Mouse (Mus musculus) activated CD4-positive, CD25-positive, alpha-beta regulatory T cell (primary cell): ENCODE measurements around the gene Grtp1. TPM values are rescaled to one million over a fixed set of nuclear protein-coding genes. Genes with fewer than 3 reads are reported as not detected.

Source experiments
- polyA plus RNA-seq, 2 experiments: library from polyadenylated mRNA; unstranded; fragments of 100-300 nt; shearing (Covaris generic); gene quantifications; one replicate each; pipeline ENCODE4 v1.2.1; 2017

Gene Grtp1
- polyA plus RNA-seq = 1 to 10 TPM; 1.4 to 2.8 TPM

DNA sequence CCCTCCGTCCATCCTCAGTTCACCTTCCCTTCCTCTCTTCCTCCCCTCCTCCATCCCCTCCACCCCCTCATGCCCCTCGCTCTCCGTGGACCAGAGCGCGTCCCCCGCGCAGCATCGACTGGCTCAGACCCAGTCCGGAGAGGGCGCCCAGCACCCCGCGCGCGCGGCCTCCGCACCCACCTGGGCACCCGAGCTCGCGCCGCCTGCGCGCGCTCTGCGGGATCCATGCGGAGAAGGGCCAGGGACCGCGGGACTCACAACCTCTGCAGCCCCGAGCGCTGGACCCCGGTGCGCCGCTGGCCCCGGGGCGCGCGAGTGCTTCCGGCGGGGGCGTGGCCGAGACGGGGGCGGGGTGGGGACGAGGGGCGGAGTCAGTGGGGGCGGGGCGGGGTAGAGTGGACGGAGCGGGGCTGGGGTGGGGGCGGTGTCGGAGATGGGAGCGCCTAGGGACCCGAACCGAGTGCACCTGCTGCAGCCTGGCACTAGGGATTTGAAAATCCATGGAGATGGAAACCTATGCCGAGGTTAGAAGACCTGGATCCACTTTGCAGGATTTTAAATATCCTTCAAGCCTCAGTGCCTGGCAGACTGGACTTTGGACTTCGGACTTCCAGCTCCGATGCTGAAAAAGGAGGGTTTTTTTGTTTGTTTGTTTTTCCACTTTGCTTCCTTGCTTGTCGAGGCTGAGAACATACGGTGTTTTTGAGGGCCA, at the start of gene Grtp1:
TSS of gene Grtp1 (minus strand) at position 320 of the 712 bp plus-strand sequence.

DNA sequence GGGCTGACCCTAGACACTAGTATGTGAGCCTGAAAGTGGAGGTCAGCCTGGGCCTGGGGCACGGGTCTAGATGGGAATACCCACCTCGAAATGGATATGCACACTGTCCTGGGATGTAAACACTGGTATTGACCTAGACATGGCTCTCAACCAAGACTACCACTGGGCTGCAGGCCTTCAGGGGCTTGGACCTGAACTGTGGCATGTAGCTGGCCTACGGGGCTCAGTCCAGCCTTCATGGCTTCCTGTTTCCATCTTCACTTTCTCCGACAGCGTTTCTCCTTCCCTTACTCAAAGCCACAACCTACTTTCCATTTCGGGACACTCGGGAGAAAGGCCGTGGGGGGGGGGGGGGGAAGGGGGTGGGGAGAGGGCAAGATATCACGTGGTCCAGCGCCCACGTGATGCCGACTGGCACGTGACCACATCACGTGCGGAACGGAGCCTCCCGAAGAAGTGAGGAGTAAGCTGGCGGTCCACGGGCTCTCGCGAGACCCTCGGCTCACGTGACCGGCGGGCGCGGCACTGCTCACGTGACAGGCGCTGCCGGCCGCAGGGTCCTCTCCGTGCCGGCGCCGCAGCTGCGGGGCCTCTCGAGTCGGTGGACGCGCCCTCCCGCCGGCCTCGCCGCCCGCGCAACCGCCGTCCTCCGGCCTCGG, 41.6 kb downstream of the Grtp1 start, which contains the start of gene Lamp1:
TSS of gene Lamp1 (plus strand) at position 444 of the 659 bp plus-strand sequence.

Other genes with a start within 250 kb of the Grtp1 start
- under 1 TPM in 1 of 2 experiments, not detected in 1; 0.31 TPM for gene F7, start 174.6 kb downstream of the Grtp1 start, polyA plus RNA-seq
- gene F10, start 163.3 kb downstream of the Grtp1 start, polyA plus RNA-seq = under 1 TPM in 1 of 2 experiments, not detected in 1; 0.92 TPM
- 1 to 10 TPM; 1.1 to 2.6 TPM for gene Proz, start 139.7 kb downstream of the Grtp1 start, polyA plus RNA-seq
- 10 to 100 TPM; 34.3 to 36.7 TPM for gene Pcid2, start 95.2 kb downstream of the Grtp1 start, polyA plus RNA-seq
- gene Cul4a, start 95.0 kb downstream of the Grtp1 start, polyA plus RNA-seq = 10 to 100 TPM; 27.2 to 33.4 TPM
- gene Lamp1, start 41.5 kb downstream of the Grtp1 start, polyA plus RNA-seq = 100 to 1,000 TPM; 181 to 217 TPM
- gene Adprhl1, start 53.5 kb upstream of the Grtp1 start, polyA plus RNA-seq = 1 to 10 TPM in 1 of 2 experiments, under 1 TPM in 1; 0.31 to 1.6 TPM
- gene Dcun1d2, start 87.5 kb upstream of the Grtp1 start, polyA plus RNA-seq = 10 to 100 TPM; 21.5 to 34.7 TPM
- gene Tmco3, start 87.6 kb upstream of the Grtp1 start, polyA plus RNA-seq = 10 to 100 TPM; 28.4 to 29.9 TPM
- 100 to 1,000 TPM in 1 of 2 experiments, 10 to 100 TPM in 1; 94.0 to 103 TPM for gene Tfdp1, start 138.1 kb upstream of the Grtp1 start, polyA plus RNA-seq
- gene Atp4b, start 196.2 kb upstream of the Grtp1 start, polyA plus RNA-seq = not detected
- under 1 TPM in 1 of 2 experiments, not detected in 1; 0.10 TPM for gene Grk1, start 204.5 kb upstream of the Grtp1 start, polyA plus RNA-seq
- gene Tmem255b, start 234.6 kb upstream of the Grtp1 start, polyA plus RNA-seq = not detected